Mouse (Mus musculus) brown adipose tissue, adult 24 weeks (tissue): ENCODE data around the gene Cer1. TPM values are rescaled to one million over a fixed set of nuclear protein-coding genes. Genes with fewer than 3 reads are reported as not detected.

Source experiments
- H3K27ac ChIP-seq: fragments of 200-500 bp; replicated peaks from 2 replicates; pipeline ENCODE4 v1.5.1; 2012; ENCODE audit warnings: low read depth, mild to moderate bottlenecking, low read length
- H3K4me1 ChIP-seq: fragments of 200-500 bp; 2 replicates; pipeline ENCODE4 v1.6.1; 2012; ENCODE audit warnings: low read length, mixed read lengths; ENCODE audit not compliant: control insufficient read depth, insufficient read depth, insufficient read length
- H3K4me3 ChIP-seq: fragments of 200-500 bp; 2 replicates; pipeline ENCODE4 v1.5.1; 2012; ENCODE audit warnings: low read depth, mild to moderate bottlenecking, low read length, moderate library complexity; ENCODE audit not compliant: insufficient read depth
- polyA plus RNA-seq: library from polyadenylated mRNA; stranded (reverse); fragments of >200 nt; gene quantifications from 2 replicates; pipeline ENCODE4 v1.2.4, GENCODE M21; 2012; ENCODE audit not compliant: missing spikeins, insufficient read depth, insufficient read length

Gene Cer1
- polyA plus RNA-seq: not detected in 2 replicates

DNA sequence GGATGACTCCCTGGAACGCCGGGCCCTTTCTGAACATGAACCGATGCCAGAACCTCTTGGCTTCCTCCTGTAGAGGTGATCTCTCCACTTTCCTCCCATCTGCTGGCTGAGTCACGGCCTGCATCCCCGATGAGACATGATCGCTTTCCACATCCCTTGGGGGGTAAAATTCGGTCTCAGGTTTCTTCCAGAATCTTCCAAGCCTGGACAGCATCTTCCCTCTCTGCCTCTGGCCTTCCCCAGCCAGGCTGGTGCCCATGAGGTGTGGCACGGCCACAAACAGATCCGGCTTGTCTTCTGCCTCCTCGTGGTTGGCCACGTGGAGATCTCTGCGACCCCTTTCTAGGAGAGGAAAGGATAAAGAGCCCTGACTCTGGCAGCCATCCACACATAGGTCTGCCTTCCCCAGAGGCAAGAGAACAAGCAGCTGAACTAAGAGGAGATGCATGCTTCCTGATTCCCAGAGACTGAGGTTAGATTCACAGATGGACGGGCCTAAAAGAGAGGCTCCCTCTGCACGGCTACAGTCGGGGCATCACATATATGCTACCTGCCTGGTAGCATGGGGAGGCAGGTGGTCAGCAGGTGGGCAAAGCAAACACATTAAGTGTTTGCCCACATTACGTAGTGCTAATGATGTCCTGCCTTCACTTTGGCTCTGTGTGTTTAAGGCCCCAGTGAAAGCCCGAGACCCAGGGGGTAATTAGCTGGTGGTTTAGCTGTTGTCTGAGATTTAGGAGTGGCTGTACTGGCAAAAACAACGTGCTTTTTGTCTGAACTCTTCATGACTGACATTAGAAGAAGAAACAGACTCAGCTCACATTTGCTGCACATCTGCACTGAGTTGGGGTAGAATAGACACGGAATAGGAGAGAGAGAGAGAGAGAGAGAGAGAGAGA is at the start of gene Cer1:
Gene Cer1, minus strand, starts transcription at position 513 of the 899 bp plus-strand sequence.
- Histone ChIP-seq H3K4me3 (no peak within 1 kb of the TSS), H3K4me1 (peaks cover 3% of the 10 kb centered on the region; the same call in 1 of the 2 replicates), H3K27ac (no peak within 1 kb of the TSS)

DNA sequence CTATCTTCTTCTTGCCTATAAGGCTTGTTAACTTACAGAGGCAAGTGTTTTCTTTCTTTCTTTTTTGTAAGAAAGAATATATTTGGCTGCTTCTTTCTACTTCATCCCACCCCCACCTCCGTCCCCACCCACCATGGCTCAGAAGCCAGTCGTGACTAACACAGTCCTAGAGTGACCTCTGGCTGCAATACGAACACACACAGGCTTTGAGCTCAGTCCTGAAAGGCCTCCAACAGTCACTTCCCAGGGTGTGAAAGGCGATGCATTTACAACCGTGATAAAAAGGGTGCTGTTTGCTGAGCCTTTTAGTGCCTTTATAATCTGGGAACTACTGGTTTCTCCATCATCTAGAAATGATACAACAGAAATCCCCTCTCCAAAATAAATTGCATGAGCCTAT is 49.4 kb upstream of the Cer1 start:
- no peak overlapping the region for H3K27ac ChIP-seq
- no peak overlapping the region for H3K4me3 ChIP-seq
- no peaks in the 10 kb centered on the region for H3K4me1 ChIP-seq

DNA sequence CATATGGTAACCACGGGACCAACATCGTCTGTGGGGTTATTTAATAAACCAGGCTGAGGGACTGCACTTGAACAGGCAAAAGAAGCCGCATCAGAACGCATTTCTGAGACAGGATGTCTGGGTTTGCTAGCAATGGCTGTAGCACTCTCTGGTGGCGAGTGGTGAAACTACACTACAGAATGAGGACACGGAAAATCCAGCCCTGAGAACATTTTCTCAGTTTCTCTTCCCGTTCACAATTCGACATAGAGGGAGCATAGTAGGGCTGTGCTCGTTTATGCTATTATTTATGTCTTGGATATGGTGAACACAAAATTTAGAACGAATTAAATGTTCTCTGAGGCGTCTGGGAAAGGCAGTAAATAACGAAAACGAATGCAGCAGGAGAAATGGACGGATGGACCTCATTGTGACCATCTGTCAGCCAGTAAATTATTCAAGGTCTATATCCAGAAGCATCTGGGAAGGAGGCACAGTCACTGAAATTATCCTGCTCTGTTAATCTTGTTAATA is 48.8 kb upstream of the Cer1 start:
- H3K27ac ChIP-seq: no peak overlapping the region

DNA sequence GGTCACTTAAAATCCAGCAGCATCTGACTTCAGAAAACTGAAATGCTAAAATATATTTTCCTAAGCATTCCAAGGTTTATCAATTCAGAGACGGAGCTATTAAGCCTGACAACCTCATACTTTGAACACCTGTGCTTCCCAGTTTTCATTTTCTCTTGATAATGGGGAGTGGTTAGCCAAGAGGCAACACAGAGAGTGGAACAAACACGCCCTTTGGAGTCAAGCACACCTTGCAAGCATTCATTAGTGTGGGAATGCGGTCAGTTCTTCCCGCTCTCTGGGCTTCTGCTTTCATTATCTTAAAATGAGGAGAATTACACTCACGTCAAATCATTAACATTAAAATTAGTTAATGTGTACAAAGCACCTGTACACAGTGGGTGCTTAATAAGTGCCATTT is 45.1 kb upstream of the Cer1 start:
- no peak overlapping the region for H3K4me3 ChIP-seq
- no peak overlapping the region for H3K27ac ChIP-seq
- no peaks in the 10 kb centered on the region for H3K4me1 ChIP-seq

More for the DNA sequence above, 48.8 kb upstream of the Cer1 start:
- H3K4me3 ChIP-seq: peak overlapping the region; percentile 37; the same call in 1 of the 2 replicates
- H3K4me1 ChIP-seq: no peaks in the 10 kb centered on the region

DNA sequence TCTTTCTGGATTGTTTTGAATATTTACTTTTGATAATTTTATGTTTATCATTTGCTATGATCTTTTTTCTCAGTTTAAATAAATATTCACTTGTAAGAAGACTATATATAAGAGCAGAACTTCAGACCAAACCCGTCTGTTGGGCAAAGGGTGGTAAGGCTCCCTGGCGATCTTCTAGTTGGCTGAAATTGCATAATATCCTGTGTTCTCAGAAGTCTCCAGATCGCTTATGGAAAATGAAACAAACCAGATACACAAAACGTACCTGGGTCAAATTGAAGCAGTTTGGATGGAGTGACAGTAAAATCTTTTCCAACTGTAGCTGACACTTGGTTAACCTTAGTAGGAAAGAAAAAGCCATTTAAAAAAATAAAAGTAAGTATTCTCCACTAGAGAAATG is 37.0 kb upstream of the Cer1 start:
- no peak overlapping the region for H3K27ac ChIP-seq
- no peak overlapping the region for H3K4me3 ChIP-seq
- no peaks in the 10 kb centered on the region for H3K4me1 ChIP-seq

DNA sequence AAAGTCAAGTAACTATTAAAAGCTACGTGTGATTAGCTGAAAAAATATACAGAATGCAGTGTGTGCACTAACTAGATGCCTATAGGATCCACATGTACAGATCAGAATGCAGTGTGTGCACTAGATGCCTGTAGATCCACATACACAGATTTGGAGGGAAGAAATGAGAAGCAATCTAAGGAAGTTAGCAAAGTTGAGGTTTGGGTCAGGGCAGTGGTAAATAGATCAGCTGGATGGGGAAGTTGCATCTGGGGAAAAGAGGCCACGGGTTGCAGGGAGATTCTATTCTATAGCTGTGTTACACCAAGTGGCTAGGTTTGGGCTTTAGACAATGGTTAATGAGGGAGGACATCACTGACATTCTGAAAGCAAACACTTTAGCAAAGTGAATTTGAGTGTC is 33.7 kb upstream of the Cer1 start:
- Histone ChIP-seq H3K27ac (no peak overlapping the region), H3K4me1 (no peaks in the 10 kb centered on the region), H3K4me3 (no peak overlapping the region)

DNA sequence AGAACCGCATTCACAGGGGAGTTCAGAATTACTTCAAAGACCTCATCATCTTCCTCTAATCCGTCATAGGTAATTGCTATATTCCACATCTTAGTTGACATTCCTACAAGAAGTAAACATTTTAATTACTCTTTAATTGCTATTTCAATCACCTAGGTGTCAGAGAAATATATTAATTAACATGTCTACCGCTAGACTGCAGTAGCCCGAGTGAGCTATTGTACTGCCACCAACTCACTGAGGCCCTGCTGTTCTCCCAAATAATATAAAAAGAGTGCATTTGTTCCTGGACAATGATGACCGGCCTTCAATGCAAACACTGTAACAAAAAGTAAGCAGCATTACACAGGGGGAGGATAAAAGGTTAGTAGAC is 31.7 kb upstream of the Cer1 start:
- no peak overlapping the region for H3K4me3 ChIP-seq
- H3K4me1 ChIP-seq: no peaks in the 10 kb centered on the region
- H3K27ac ChIP-seq: no peak overlapping the region

DNA sequence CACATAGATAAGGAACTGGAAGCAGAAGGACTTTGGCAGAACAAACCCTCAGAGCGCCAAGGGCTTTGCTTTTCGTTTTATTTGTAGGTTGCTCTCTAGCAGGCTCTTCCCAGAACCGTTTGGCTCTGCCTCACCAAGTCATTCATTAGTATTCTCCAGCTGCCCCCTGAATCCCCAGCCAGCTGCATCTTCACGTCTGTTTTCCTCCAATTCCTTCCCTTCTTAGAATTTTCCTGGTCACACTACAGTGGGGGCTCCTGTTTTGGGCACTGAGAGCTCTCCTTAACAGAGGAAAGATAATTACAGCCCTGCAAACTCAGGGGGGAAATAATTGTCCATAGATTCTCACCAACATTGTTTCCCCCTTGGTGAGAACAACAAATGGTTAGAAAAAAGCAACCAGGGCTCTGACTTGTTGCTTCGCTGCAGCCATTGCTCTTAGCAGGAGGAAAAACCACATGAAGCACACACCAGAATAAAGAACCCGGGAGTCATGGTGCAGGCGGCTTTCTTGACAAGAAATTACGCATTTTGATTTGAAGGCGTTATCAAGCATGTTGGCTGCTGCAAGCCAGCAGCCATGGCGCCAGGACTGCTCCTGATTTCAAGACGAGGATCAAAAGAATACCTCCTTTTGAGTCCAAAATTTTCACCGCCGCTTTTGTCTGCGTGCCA is 31.2 kb upstream of the Cer1 start:
- Histone ChIP-seq H3K27ac (no peak overlapping the region), H3K4me3 (no peak overlapping the region), H3K4me1 (no peaks in the 10 kb centered on the region)

DNA sequence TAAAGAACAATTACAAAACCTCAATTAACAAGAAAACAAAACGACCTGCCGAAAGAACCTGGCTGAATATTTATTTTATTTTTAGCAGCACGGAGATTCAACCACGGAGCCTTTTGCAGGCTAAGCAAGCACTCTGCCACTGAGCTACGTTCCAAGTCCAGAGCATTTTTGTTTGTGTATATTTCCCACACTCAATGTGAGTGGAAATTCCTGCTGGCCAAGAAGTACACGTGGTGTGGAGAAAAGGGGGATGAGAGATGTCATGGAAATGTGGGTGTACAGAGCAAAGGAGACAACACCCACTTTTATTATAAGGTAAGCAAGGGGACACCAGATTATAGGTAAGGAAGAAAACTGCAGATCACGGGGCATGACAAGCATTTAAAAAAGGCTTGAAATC is 30.6 kb upstream of the Cer1 start:
- Histone ChIP-seq H3K4me3 (no peak overlapping the region), H3K4me1 (no peaks in the 10 kb centered on the region), H3K27ac (no peak overlapping the region)

DNA sequence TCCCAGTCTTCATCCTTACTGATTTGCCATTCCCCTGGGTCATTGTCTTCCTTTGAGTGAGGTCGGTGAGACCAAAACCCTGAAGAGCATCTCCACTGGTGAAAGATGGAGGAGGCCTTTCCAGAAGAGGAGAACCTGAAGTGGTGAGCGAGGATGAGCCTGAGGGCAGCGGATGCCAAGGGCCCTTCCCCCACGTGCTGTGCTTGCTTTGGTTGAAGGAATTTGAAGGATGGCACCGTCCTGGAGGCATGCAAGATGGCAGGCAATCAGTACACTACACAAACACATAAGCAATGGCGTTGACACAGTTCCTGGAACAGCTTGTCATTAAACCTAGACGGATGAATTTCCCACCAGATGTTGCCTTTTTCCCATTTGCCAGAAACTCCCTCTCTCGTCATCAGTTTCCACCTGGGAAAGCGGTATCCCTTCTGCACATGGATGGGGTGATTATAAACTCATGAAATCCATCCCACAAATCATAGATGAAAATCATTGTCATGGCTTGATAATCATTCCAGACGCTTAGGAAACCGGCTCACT is 29.7 kb upstream of the Cer1 start:
- Histone ChIP-seq H3K4me1 (no peaks in the 10 kb centered on the region), H3K27ac (no peak overlapping the region), H3K4me3 (no peak overlapping the region)

DNA sequence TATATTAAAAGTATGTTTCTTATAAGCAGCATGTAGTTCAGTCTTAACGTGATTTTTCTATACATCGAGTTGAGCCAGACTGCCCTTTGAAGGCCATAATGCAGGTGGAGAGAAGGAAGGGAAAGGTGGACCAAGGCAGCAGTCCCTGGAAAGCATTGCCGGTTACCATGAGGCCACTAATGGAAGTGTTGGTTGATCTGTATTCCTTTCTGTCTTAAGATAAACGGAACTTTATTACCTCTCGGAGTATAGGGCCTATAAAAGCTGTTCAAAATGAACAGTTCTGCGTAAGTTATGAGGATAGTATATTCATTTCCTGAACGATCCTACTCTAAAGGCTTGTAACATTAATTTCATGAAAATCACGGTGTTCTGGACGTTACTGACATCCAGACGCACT is 10.3 kb upstream of the Cer1 start:
- H3K4me3 ChIP-seq: no peak overlapping the region
- no peaks in the 10 kb centered on the region for H3K4me1 ChIP-seq
- H3K27ac ChIP-seq: no peak overlapping the region

DNA sequence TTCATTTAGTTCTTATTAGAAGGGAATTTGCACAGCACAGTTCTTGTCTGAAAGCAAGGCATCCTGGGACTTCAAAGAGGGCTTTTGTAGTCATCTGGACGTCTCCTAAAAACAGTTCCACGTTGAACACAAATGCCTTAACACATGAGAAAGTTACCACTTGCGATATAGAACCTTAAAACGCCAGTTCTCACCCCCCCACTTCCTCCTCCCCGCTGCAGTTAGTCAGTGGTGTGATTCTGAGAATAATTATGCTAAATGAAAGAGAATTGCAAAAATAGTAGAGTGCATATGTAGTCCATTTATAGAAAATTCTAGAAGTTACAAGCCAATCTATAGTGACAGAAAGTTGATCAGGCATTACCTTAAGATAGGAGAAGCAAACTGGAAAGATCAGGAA is 7.3 kb upstream of the Cer1 start:
- no peak overlapping the region for H3K27ac ChIP-seq
- no peak overlapping the region for H3K4me3 ChIP-seq
- no peaks in the 10 kb centered on the region for H3K4me1 ChIP-seq

DNA sequence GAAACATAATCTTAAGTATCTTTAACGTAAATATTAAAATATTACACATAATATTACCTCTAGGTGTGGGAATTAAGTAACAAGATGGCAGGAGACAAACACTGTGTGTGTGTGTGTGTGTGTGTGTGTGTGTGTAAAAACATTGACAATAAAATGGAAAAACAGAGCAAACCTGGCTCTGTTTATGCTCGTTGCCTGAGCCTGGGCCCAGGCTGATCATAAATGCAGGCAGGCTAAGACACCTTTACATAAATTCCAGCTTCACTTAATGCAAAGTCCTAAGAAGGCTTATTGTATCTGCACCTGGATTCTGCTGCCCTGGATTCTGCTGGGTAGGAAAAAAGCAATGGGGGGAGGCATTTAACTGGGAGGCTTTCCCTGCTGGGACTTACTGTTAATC is 6.6 kb upstream of the Cer1 start:
- Histone ChIP-seq H3K4me1 (no peaks in the 10 kb centered on the region), H3K4me3 (no peak overlapping the region), H3K27ac (no peak overlapping the region)

DNA sequence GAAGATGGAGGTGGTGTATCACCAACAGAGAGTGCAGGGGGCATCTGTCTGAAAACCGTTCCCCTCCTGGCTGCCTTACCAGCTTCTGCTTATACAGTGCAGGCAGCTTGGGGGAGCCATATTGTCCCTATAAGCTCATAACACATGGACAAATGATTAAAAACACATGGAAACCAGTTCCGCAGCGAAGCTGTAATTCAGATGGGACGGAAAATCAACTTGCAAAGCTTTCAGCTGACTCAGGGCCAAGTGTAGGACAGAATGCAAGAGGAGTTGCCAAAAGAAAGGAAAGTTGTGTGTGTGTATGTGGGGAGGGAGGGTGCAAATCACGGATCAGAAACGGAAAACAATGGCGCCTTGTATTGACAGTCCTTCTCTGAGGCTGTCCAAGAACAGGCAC is 6.1 kb upstream of the Cer1 start:
- H3K4me3 ChIP-seq: no peak overlapping the region
- H3K4me1 ChIP-seq: no peaks in the 10 kb centered on the region
- no peak overlapping the region for H3K27ac ChIP-seq

DNA sequence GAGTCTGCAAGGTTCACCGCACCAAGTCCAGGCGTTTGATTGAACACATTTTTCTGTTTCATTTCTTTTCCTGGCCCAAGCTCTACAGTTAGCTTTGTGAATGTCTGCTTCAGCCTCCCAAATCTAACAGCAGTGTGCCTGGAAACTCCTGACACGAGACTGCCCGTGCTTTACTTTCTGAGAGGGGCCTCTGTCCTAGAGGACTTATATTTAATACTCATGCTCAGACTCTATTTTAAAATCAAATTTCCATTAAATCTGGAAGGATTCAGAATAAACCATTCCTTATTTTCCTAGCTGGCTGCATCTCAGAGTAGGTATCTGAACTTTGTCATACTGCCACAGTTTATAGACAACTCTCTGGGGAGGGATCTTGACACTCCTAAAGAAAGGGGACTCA is 5.6 kb upstream of the Cer1 start:
- Histone ChIP-seq H3K4me3 (no peak overlapping the region), H3K4me1 (no peaks in the 10 kb centered on the region), H3K27ac (no peak overlapping the region)
